ENCODE assay signal across 12 mouse cellular contexts in genomic region chr13:83717686-83718210, GRCm38 (mm10).
DNase-seq lines count a peak whose midpoint lies in the region; ATAC-seq and TF ChIP-seq lines count a peak whose summit lies in the region.
"Had no signal": no experiment of that assay in that cellular context is flagged by ENCODE, and none has a peak within 500 bp of the region (broad histone marks: within the 10 kb centered on the region; RNA-seq: fewer than 3 reads in every experiment).

No protein-coding gene starts in this region.

- peaks cover 10% of the 10 kb centered on the region; the same call in 1 of the 2 replicates for H3K4me1 ChIP-seq in cerebellum, adult 2 months (ENCODE audit: control insufficient read depth, insufficient read depth, low read length)
- no peaks in the 10 kb centered on the region for H3K4me1 ChIP-seq in hindbrain, embryonic 11.5 days (replicated peaks; ENCODE audit: control insufficient read depth, insufficient read depth, low read length)
- H3K4me1 ChIP-seq in heart, embryonic 10.5 days, result peaks cover 9% of the 10 kb centered on the region

- peak overlapping the region; percentile 60 for H3K4me2 ChIP-seq in hindbrain, embryonic 11.5 days (replicated peaks; ENCODE audit: low read depth, low read length)
- H3K4me2 ChIP-seq: embryonic facial prominence, embryonic 12.5 days; liver, embryonic 15.5 days had no signal

- no peak for ATAC-seq in cerebellum, adult (ENCODE audit: insufficient number of reproducible peaks, low FRiP score, low TSS enrichment)
- no peak for ATAC-seq in hindbrain, embryonic 11.5 days (ENCODE audit: low FRiP score)

- WGBS in cerebellum, adult 2 months, result 25% methylated on average over 4 of the region's 4 CpGs
- WGBS in hindbrain, embryonic 11.5 days, result 11% methylated on average over 4 of the region's 4 CpGs
- WGBS in heart, embryonic 10.5 days, result 6% methylated on average over 4 of the region's 4 CpGs

- no peaks in the 10 kb centered on the region for H3K27me3 ChIP-seq in cerebellum, adult 2 months (ENCODE audit: control insufficient read depth, insufficient read depth, low read length)
- H3K27me3 ChIP-seq in hindbrain, embryonic 11.5 days (ENCODE audit: control insufficient read depth, insufficient read depth, low read length), result peaks cover 36% of the 10 kb centered on the region
- peaks cover 99% of the 10 kb centered on the region for H3K27me3 ChIP-seq in heart, embryonic 10.5 days (ENCODE audit: insufficient read depth, poor library complexity, severe bottlenecking)

- peak; percentile 30 to 39 for DNase-seq in cerebellum, adult 2 months
- DNase-seq in brain, embryonic 18.5 days (ENCODE audit: low read depth, low spot score), result peak; percentile 14
- peak; percentile 22 for DNase-seq in hindbrain, embryonic 11.5 days (ENCODE audit: low spot score)
- peak; percentile 30 for DNase-seq in neural tube, embryonic 10.5 days (ENCODE audit: extremely low spot score, low spot score)
- DNase-seq in thymus, postnatal 4 days, result no peak
- no peak for DNase-seq in heart, embryonic 10.5 days (ENCODE audit: low spot score)
- no peak for DNase-seq in gastrocnemius, postnatal 25 days
- DNase-seq: kidney, adult 2 months; lung, postnatal 4 days had no signal

- peak overlapping the region; percentile 90 for H3K27ac ChIP-seq in cerebellum, adult 2 months (ENCODE audit: insufficient read depth, low read length)
- H3K27ac ChIP-seq in hindbrain, embryonic 11.5 days (ENCODE audit: low read depth, low read length), result no peak overlapping the region; the same call in 1 of the 2 replicates
- no peak overlapping the region for H3K27ac ChIP-seq in heart, embryonic 10.5 days
- H3K27ac ChIP-seq: embryonic facial prominence, embryonic 12.5 days; liver, embryonic 15.5 days had no signal

- H3K36me3 ChIP-seq in hindbrain, embryonic 11.5 days (ENCODE audit: control insufficient read depth, insufficient read depth, low read length), result no peaks in the 10 kb centered on the region
- no peaks in the 10 kb centered on the region for H3K36me3 ChIP-seq in heart, embryonic 10.5 days
- H3K36me3 ChIP-seq: embryonic facial prominence, embryonic 12.5 days; liver, embryonic 15.5 days had no signal

- H3K9me3 ChIP-seq in hindbrain, embryonic 11.5 days (ENCODE audit: control insufficient read depth, low read length), result no peaks in the 10 kb centered on the region
- no peaks in the 10 kb centered on the region for H3K9me3 ChIP-seq in heart, embryonic 10.5 days
- H3K9me3 ChIP-seq: embryonic facial prominence, embryonic 12.5 days; liver, embryonic 15.5 days had no signal

- no peak for TF ChIP-seq POLR2A in cerebellum, adult 2 months (IDR thresholded peaks at IDR 0.05; ENCODE audit: borderline replicate concordance, insufficient read depth, low read length)

- no peak for TF ChIP-seq CTCF in cerebellum, adult 2 months (IDR thresholded peaks at IDR 0.05; ENCODE audit: borderline replicate concordance, insufficient read depth, low read depth, low read length)

- H3K4me3 ChIP-seq in cerebellum, adult 2 months (replicated peaks; ENCODE audit: insufficient read depth, low read depth, low read length), result peak overlapping the region; percentile 6
- peak overlapping the region; percentile 48 for H3K4me3 ChIP-seq in hindbrain, embryonic 11.5 days (ENCODE audit: low read depth, low read length)
- no peak overlapping the region for H3K4me3 ChIP-seq in heart, embryonic 10.5 days
- H3K4me3 ChIP-seq: embryonic facial prominence, embryonic 12.5 days; liver, embryonic 15.5 days had no signal

- H3K9ac ChIP-seq in hindbrain, embryonic 11.5 days (ENCODE audit: low read depth, low read length), result peak overlapping the region; percentile 52
- H3K9ac ChIP-seq: embryonic facial prominence, embryonic 12.5 days; liver, embryonic 15.5 days had no signal

Comparison
In these comparisons a context has a peak if more than half of its experiments do, and no peak if none do; other contexts are left out.
1. DNase-seq: peak in cerebellum, adult 2 months (2 of 2), brain, embryonic 18.5 days (single experiment), hindbrain, embryonic 11.5 days (single experiment) and neural tube, embryonic 10.5 days (single experiment); none in thymus, postnatal 4 days (single experiment), heart, embryonic 10.5 days (single experiment) and gastrocnemius, postnatal 25 days (single experiment).